Mouse (Mus musculus): ENCODE measurements around the gene Zfp638.

The Zfp638 gene

GRCm38 (mm10) chr6:83890281-83891015 is 23.5 kb downstream of the Zfp638 start:
- DNase-seq = no peak

DNA sequence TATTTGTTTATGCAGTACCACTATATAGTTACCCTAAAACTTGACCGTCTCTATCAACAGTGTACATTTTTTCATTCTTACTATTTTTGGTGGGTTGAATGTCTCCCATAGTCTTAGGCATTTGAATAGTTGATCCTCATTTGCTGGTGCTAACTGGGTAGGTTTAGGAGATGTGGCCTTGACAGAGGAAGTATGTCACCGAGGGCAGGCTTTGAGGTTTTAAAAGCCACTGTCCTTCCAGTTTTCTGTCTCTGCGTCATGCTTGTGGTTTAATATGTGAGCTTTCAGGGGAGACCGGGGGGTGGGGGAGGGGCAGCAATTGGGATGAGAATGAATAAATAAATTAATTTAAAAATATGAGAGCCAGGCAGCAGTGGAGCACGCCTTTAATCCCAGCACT is 24.3 kb downstream of the Zfp638 start:
- DNase-seq = no peak

- DNase-seq = no peak
These were observed 24.8 kb downstream of the Zfp638 start for GRCm38 (mm10) chr6:83891687-83892086.

- no peak for DNase-seq
These were observed 26.2 kb downstream of the Zfp638 start for GRCm38 (mm10) chr6:83893086-83893485.

GRCm38 (mm10) chr6:83893584-83893983 is 26.7 kb downstream of the Zfp638 start:
- no peak for DNase-seq

- no peak for DNase-seq
These were observed 32.2 kb downstream of the Zfp638 start for GRCm38 (mm10) chr6:83899142-83899541.

- DNase-seq = no peak
These were observed 38.4 kb downstream of the Zfp638 start for GRCm38 (mm10) chr6:83905276-83905675.

- DNase-seq = no peak
These were observed 39.8 kb downstream of the Zfp638 start for GRCm38 (mm10) chr6:83906659-83907058.

DNA sequence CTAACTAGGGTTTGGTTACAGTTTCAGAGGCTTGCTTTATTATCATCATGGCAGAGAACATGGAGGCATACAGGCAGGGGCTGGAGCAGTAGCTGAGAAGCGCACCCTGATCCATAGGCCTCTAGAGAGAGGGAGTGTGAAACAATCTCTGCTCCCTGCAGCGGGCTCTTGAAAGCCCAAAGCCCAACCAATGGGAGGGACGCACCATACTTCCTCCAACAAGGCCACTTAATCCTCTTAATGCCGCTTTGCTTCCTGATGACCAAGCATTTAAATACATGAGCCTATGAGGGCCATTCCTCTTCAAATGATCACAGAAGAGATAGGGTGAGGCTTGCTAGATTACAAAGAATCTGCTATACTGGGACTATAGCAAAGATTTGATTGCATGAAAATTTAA is 41.5 kb downstream of the Zfp638 start:
- no peak for DNase-seq

GRCm38 (mm10) chr6:83913710-83914109 is 46.8 kb downstream of the Zfp638 start:
- no peak for DNase-seq

GRCm38 (mm10) chr6:83914183-83914719 is 47.3 kb downstream of the Zfp638 start:
- peak; percentile 96 to 99 for DNase-seq

- no peak for DNase-seq
These were observed 47.9 kb downstream of the Zfp638 start for GRCm38 (mm10) chr6:83914720-83915271.

DNA sequence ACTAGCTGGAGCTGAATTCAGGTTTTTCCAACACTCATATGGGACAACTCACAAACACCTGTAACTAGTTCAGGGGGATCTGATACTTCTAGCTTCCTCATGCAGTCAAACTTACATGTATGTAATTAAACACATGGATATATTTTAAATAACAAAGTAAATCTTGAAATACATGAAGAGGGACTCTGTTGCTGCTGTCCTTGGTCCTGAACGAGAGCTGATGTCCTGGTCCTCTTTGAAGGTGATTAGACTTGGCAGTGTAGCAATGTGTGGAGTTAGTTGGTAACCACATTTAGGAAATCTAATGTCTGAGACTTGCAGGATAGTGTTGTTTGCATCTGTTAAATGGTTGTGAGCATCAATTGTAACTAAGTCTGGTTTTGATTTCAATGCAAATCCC is 60.5 kb downstream of the Zfp638 start:
- DNase-seq = peak in 1 of 2 experiments; percentile 57

DNA sequence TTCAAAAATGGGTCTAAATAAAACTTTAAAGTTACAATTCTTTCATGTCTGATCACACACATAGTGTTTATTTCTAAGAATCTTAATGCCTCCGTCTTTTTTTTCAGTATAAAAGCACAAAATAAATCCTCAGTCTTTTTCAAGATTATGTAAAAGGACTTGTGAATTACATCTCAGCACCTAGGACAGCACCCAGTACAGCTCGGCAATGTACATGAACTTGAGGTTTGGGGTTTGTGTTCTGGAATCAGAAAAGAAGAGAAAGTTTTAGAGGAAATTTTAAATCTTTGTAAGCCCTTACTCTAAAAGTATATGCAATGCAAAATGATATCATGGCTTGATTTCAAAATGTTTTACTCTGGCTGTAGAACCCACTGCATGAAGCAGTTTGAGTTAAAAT is 61.3 kb downstream of the Zfp638 start:
- DNase-seq = no peak

DNA sequence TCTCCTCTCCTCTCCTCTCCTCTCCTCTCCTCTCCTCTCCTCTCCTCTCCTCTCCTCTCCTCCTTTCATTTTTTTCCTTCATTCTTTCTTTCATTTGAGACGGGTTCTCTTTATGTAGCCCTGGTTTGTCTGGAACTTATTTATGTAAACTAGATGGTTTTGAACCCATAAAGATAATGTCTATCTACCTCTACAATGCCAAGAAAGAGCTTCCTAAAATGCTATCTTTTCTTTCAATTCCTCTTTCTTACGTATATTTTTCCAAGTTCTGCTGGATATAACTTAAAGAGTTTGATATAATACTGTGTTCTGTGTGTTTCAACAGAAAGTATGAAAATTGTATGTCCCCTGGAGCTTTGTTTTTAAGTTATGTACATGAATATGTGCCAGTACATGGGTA is 72.6 kb downstream of the Zfp638 start:
- DNase-seq = no peak

DNA sequence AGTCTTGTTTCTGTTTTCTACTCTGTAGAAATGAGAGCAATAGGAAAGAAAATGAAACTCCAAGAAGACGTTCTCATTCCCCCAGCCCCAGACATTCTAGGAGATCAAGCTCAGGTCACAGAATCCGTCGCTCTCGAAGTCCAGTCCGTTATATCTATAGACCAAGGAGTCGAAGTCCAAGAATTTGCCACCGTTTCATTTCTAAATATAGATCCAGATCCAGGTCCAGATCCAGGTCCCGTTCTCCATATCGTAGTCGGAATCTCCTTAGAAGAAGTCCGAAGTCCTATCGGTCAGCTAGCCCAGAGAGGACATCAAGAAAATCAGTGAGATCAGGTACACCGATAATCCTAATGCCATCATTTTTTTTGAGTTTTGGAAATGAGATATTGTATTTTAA is 75.9 kb downstream of the Zfp638 start:
- DNase-seq = no peak

GRCm38 (mm10) chr6:83953603-83954002 is 86.7 kb downstream of the Zfp638 start:
- DNase-seq = no peak

DNA sequence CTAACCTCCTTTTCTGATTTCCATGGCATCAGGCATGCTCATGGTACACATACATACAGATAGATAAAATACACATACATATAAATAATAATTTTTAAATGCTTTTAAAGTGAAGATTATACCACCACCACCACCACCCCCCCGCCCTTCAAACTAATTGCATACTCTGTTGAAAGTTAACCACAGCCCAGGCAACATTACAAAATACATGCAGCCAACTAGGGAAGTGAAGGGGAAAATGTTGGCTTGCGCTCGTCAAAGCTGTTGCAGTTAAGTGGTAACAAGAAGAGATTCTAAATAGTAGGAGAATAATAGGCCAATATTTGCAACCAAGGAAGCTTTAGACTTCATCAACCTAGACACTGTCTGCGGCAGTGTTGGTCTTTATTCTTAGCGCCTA is 120.7 kb downstream of the Zfp638 start:
- DNase-seq = no peak

- DNase-seq = no peak
These were observed 135.8 kb downstream of the Zfp638 start for GRCm38 (mm10) chr6:84002716-84003115.

GRCm38 (mm10) chr6:84004295-84004694 is 137.4 kb downstream of the Zfp638 start:
- no peak for DNase-seq

DNA sequence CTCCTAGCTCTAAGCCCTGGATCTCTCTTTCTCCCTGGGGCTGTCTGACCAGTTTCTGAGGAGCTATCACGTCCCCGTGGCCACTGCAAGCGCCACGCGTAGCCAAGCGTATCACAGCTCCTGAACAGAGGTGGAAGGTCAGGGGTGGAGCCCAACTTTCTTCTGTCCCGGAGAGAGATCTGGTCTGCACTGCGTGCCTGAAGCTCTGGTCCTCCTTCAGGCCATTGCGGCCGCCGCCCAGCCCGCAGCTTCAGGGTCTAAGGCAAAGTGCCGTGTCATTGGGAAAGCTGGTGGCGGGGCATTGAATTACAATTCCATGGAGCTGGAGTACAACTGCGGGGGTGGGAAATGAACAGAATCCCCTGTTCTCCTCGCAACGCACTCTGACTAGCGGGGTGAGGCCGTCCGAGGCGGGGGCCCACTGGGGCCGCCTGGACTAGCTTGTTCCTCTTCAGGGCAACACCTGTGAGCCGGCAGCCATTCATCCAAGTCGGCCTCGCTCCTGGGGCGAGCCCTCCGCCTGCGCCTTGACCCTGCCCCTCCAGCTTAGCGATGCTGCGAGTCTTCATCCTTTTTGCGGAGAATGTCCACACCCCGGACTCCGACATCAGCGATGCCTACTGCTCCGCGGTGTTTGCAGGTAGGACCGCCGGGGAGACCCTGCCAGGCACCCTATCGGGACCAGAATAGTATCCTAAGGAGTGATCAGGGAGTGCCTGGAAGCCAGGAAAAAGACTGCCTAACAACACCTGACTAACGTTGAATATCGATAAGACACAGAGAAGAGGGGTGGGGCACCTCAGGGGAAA is 141.7 kb downstream of the Zfp638 start, which contains the start of gene Dysf:
Gene Dysf, plus strand, starts transcription at position 228 of the 809 bp plus-strand sequence.
- DNase-seq = peak; percentile 40 to 42

DNA sequence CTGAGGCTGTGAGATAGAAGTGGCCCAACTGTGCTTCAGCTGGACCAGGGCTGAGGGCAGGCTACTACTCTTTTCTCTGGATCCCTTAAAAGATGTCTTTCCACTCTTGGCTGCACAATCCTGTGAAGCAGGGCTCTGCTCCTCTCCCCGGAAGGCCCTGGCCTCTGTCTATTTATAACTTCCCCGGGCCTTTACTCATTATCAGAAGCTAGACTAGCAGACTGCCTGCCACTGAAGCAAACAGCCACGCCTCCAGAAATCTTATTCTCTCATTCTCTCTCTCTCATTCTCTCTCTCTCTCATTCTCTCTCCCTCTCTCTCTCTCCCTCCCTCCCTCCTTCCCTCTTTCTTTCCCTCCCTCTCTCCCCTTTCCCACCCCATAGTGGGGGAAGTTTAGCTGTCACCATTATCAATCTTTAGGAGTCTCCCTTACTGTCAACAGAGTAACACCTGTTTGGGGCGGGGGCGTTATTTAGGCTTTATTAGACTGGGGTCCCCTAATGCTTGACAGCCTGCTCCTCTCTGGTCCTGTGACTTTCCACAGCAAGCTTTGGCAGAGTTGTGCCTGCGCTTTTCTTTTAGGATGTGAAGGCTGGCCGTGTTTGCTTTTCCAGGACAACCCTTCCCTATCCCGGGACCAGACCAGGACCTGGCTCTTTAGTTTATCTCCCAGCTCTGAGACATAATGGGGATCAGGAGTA is 142.4 kb downstream of the Zfp638 start:
- no peak for DNase-seq

DNA sequence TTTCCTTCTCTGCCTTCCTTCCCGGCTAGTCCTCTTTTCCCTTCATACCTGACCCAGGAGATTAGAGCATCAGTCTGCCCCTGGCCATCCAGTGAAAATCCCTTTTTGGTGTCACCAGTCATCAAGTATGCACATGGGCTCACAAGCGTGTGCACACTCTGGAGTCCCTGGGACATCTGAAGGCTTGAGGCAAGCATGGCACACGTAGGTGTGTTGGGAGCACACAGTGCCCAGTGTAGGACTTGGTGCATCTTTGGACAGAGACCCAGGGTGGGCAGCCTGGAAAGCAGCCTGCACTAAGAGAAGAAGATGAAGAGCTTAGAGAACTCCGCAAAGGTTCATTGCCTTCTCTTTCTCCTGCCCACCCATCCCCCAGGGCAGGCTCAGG is 143.0 kb downstream of the Zfp638 start:
- no peak for DNase-seq

All from lung, postnatal 4 days (tissue).